Mouse (Mus musculus) ES-E14 (cell line): ENCODE results near the gene Gm39566. TPM values are rescaled to one million over a fixed set of nuclear protein-coding genes. Genes with fewer than 3 reads are reported as not detected.

Experiments used
- DNase-seq: peaks from one replicate; pipeline ENCODE4 v3.0.0-alpha.2; 2013; ENCODE audit warnings: low read depth, low spot score
- H3K27ac ChIP-seq: 2 replicates; pipeline ENCODE4 v1.5.1; 2012; ENCODE audit warnings: low read depth, mild to moderate bottlenecking, low read length, moderate library complexity, mixed read lengths; ENCODE audit not compliant: poor library complexity, insufficient read depth, severe bottlenecking
- H3K36me3 ChIP-seq: 2 replicates; pipeline ENCODE4 v1.6.1; 2012; ENCODE audit warnings: mild to moderate bottlenecking, low read length, moderate library complexity, mixed read lengths; ENCODE audit not compliant: control insufficient read depth, poor library complexity, insufficient read depth, severe bottlenecking
- H3K4me1 ChIP-seq, 2 experiments: fragments of 150-350 bp in 1 of 2; sonication (generic) in 1 of 2; 2 replicates each; pipeline ENCODE4 v1.6.1; 2012; ENCODE audit warnings: low read length in 2 of 2, mild to moderate bottlenecking in 1 of 2, mixed read lengths in 1 of 2; ENCODE audit not compliant: control insufficient read depth in 2 of 2, insufficient read depth in 2 of 2, poor library complexity in 1 of 2
- H3K4me3 ChIP-seq, 2 experiments: fragments of 150-350 bp in 1 of 2; sonication (generic) in 1 of 2; 2 replicates each; pipeline ENCODE4 v1.5.1; 2012; ENCODE audit warnings: low read length in 2 of 2, low read depth in 1 of 2, mild to moderate bottlenecking in 1 of 2, mixed read lengths in 1 of 2; ENCODE audit not compliant: insufficient read depth in 1 of 2, poor library complexity in 1 of 2, severe bottlenecking in 1 of 2
- H3K9ac ChIP-seq: 2 replicates; pipeline ENCODE4 v1.6.1; 2012; ENCODE audit warnings: low read depth, mild to moderate bottlenecking, low read length, mixed read lengths; ENCODE audit not compliant: poor library complexity, insufficient read depth, severe bottlenecking
- H3K9me3 ChIP-seq: fragments of 150-350 bp; sonication (generic); 2 replicates; pipeline ENCODE4 v1.6.1; 2012; ENCODE audit warnings: low read depth, mild to moderate bottlenecking, low read length; ENCODE audit not compliant: control insufficient read depth, insufficient read depth
- CHD2 ChIP-seq: IDR thresholded peaks from 2 replicates; pipeline ENCODE4 v1.6.1; 2014; ENCODE audit warnings: mild to moderate bottlenecking, low read depth, low read length, inconsistent platforms
- HCFC1 ChIP-seq: IDR thresholded peaks from 2 replicates; pipeline ENCODE4 v1.6.1; 2012; ENCODE audit warnings: low read length, inconsistent platforms, borderline replicate concordance; ENCODE audit not compliant: insufficient read depth
- MAFK ChIP-seq: IDR thresholded peaks from 2 replicates; pipeline ENCODE4 v1.6.1; 2014; ENCODE audit warnings: mild to moderate bottlenecking, low read depth, low read length, inconsistent platforms; ENCODE audit not compliant: insufficient read depth
- ZC3H11A ChIP-seq: IDR thresholded peaks from 2 replicates; pipeline ENCODE4 v1.6.1; 2012; ENCODE audit warnings: low read depth, mild to moderate bottlenecking, inconsistent platforms, low read length, borderline replicate concordance
- ZNF384 ChIP-seq: IDR thresholded peaks from 2 replicates; pipeline ENCODE4 v1.6.1; 2012; ENCODE audit warnings: low read depth, low read length, inconsistent platforms
- in situ Hi-C, 2 experiments: fragments of 600-800 bp; cut with MboI; formaldehyde crosslinking; loops; one replicate each; pipeline ENCODE4 v1.15.1; 2025; ENCODE audit warnings: low sequenced_read_pairs in 2 of 2, inconsistent platforms in 1 of 2; ENCODE audit not compliant: unreplicated experiment in 2 of 2
- total RNA-seq: library from RNA; depleted of rRNA; stranded (reverse); fragments of 300-350 nt; gene quantifications from 2 replicates; pipeline ENCODE4 v1.2.3, GENCODE M21; 2012

Gene Gm39566
- total RNA-seq, 1 experiment: not detected

GRCm38 (mm10) chr11:69835966-69836335, 20.9 kb upstream of the Gm39566 start:
- Histone ChIP-seq H3K4me1 (peaks cover 0 to 1% of the 10 kb centered on the region in 2 experiments; a peak in 1 of 4 replicates), H3K9ac (no peak overlapping the region), H3K9me3 (no peaks in the 10 kb centered on the region), H3K36me3 (no peaks in the 10 kb centered on the region), H3K27ac (no peak overlapping the region), H3K4me3 (no peak overlapping the region)
- TF ChIP-seq HCFC1 (no peak), CHD2 (no peak), ZC3H11A (no peak), ZNF384 (no peak), MAFK (no peak)
- in situ Hi-C loops: no loop called here
- no peak for DNase-seq

- in situ Hi-C loops: no loop called here
- H3K36me3 ChIP-seq: no peaks in the 10 kb centered on the region
- no peak overlapping the region for H3K9ac ChIP-seq
- no peak overlapping the region for H3K27ac ChIP-seq
- no peak for DNase-seq
- peaks cover 0 to 1% of the 10 kb centered on the region in 2 experiments; a peak in 1 of 4 replicates for H3K4me1 ChIP-seq
- no peaks in the 10 kb centered on the region for H3K9me3 ChIP-seq
- no peak for TF ChIP-seq CHD2
- no peak for TF ChIP-seq HCFC1
- no peak for TF ChIP-seq MAFK
- TF ChIP-seq ZNF384: no peak
- no peak for TF ChIP-seq ZC3H11A
- H3K4me3 ChIP-seq: no peak overlapping the region
Measured at GRCm38 (mm10) chr11:69835326-69835965, 20.3 kb upstream of the Gm39566 start.

- no peak for TF ChIP-seq MAFK
- TF ChIP-seq ZC3H11A: no peak
- TF ChIP-seq HCFC1: no peak
- TF ChIP-seq CHD2: no peak
- TF ChIP-seq ZNF384: no peak
- H3K4me3 ChIP-seq: peak overlapping the region; percentile 70 to 76
- H3K4me1 ChIP-seq: peaks cover 0 to 5% of the 10 kb centered on the region in 2 experiments; a peak in 3 of 4 replicates
- no peaks in the 10 kb centered on the region for H3K9me3 ChIP-seq
- in situ Hi-C loops: no loop called here
- peak overlapping the region; percentile 55 for H3K9ac ChIP-seq
- no peaks in the 10 kb centered on the region for H3K36me3 ChIP-seq
- no peak for DNase-seq
- H3K27ac ChIP-seq: no peak overlapping the region
Measured at GRCm38 (mm10) chr11:69834001-69834549, 19.0 kb upstream of the Gm39566 start.

- H3K36me3 ChIP-seq: no peaks in the 10 kb centered on the region
- TF ChIP-seq ZNF384 (no peak), MAFK (no peak), HCFC1 (no peak), ZC3H11A (no peak), CHD2 (no peak)
- peak overlapping the region; percentile 55 for H3K9ac ChIP-seq
- no peak overlapping the region for H3K27ac ChIP-seq
- H3K4me1 ChIP-seq: peaks cover 0 to 10% of the 10 kb centered on the region in 2 experiments; a peak in 3 of 4 replicates
- no peaks in the 10 kb centered on the region for H3K9me3 ChIP-seq
- in situ Hi-C loops: no loop called here
- no peak for DNase-seq
- peak overlapping the region; percentile 70 to 76 for H3K4me3 ChIP-seq
Measured at GRCm38 (mm10) chr11:69833554-69833953, 18.5 kb upstream of the Gm39566 start.
